Mouse (Mus musculus) megakaryocyte, embryonic 14.5 days (primary cell): Measurements from ENCODE around the gene Abi3bp.

Experiments
- FLI1 ChIP-seq: IDR thresholded peaks from 2 replicates; pipeline ENCODE4 v1.6.1; 2012; ENCODE audit warnings: low read length, inconsistent platforms, mixed read lengths
- GATA1 ChIP-seq: IDR thresholded peaks from 3 replicates; pipeline ENCODE4 v1.6.1; 2012; ENCODE audit warnings: mixed read lengths, low read length, inconsistent platforms, borderline replicate concordance

DNA sequence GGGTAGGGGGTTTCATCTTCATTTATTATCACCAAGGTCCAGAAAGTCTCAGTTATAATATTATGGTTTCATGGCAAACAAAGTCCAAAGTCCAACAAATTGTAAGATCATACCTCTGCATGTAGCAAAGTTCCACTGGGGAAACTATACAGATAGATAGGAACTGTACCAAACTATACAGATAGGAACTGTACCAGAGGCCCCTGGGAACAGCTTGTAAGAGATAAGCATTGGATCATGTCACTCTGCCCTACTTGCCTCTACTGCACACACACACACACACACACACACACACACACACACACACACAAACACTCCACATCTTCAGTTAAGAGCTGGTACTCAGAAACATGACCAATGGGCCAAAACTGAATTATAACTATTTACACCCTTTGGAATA, 241.4 kb downstream of the Abi3bp start:
- no peak for TF ChIP-seq GATA1
- TF ChIP-seq FLI1, result no peak
